Mouse (Mus musculus): Measurements from ENCODE around the gene Flrt2. TPM values are rescaled to one million over a fixed set of nuclear protein-coding genes. Genes with fewer than 3 reads are reported as not detected.

Flrt2 gene
- polyA plus RNA-seq, 1 experiment: not detected

GRCm38 (mm10) chr12:95692948-95693650 is 1.1 kb downstream of the Flrt2 start:
- WGBS: 28% methylated on average over 13 of the region's 13 CpGs
- Histone ChIP-seq H3K27ac (ENCODE audit: insufficient read depth, low read depth, low read length) (no peak overlapping the region), H3K4me3 (ENCODE audit: insufficient read depth, low read depth, low read length) (peak overlapping the region; percentile 43), H3K4me1 (ENCODE audit: control insufficient read depth, insufficient read depth, low read length) (peaks cover 19% of the 10 kb centered on the region)
- TF ChIP-seq POLR2A (IDR thresholded peaks at IDR 0.05; ENCODE audit: insufficient read depth, low read depth, low read length) (no peak), CTCF (IDR thresholded peaks at IDR 0.05; ENCODE audit: insufficient read depth, low read depth, low read length) (no peak)

GRCm38 (mm10) chr12:95693651-95694471 is 1.8 kb downstream of the Flrt2 start:
- TF ChIP-seq CTCF (IDR thresholded peaks at IDR 0.05; ENCODE audit: insufficient read depth, low read depth, low read length) (peak; percentile 46; the same call in 1 of the 2 replicates), POLR2A (IDR thresholded peaks at IDR 0.05; ENCODE audit: insufficient read depth, low read depth, low read length) (no peak)
- peaks cover 19% of the 10 kb centered on the region for H3K4me1 ChIP-seq (ENCODE audit: control insufficient read depth, insufficient read depth, low read length)
- peak overlapping the region; percentile 43 for H3K4me3 ChIP-seq (ENCODE audit: insufficient read depth, low read depth, low read length)
- 0 out of 2 replicates have a peak overlapping the region, but pooled peaks have one; percentile 11 for H3K27ac ChIP-seq (ENCODE audit: insufficient read depth, low read depth, low read length)
- 4% methylated on average over 28 of the region's 28 CpGs for WGBS

GRCm38 (mm10) chr12:95694507-95694906 is 2.5 kb downstream of the Flrt2 start:
- H3K4me1 ChIP-seq (ENCODE audit: control insufficient read depth, insufficient read depth, low read length): peaks cover 19% of the 10 kb centered on the region
- TF ChIP-seq POLR2A (IDR thresholded peaks at IDR 0.05; ENCODE audit: insufficient read depth, low read depth, low read length): no peak
- TF ChIP-seq CTCF (IDR thresholded peaks at IDR 0.05; ENCODE audit: insufficient read depth, low read depth, low read length): no peak
- 0 out of 2 replicates have a peak overlapping the region, but pooled peaks have one; percentile 40 for H3K27ac ChIP-seq (ENCODE audit: insufficient read depth, low read depth, low read length)
- WGBS: under 1% methylated on average over 8 of the region's 8 CpGs
- H3K4me3 ChIP-seq (ENCODE audit: insufficient read depth, low read depth, low read length): peak overlapping the region; percentile 93

GRCm38 (mm10) chr12:95694991-95695833 is 3.2 kb downstream of the Flrt2 start:
- Histone ChIP-seq H3K27ac (ENCODE audit: insufficient read depth, low read depth, low read length) (peak overlapping the region; percentile 78; the same call in 1 of the 2 replicates), H3K4me1 (ENCODE audit: control insufficient read depth, insufficient read depth, low read length) (peaks cover 19% of the 10 kb centered on the region), H3K4me3 (ENCODE audit: insufficient read depth, low read depth, low read length) (peak overlapping the region; percentile 93)
- WGBS: under 1% methylated on average over 67 of the region's 68 CpGs
- TF ChIP-seq CTCF (IDR thresholded peaks at IDR 0.05; ENCODE audit: insufficient read depth, low read depth, low read length) (no peak), POLR2A (IDR thresholded peaks at IDR 0.05; ENCODE audit: insufficient read depth, low read depth, low read length) (peak; percentile 41)

- 2% methylated on average over 22 of the region's 28 CpGs for WGBS
- Histone ChIP-seq H3K4me1 (ENCODE audit: control insufficient read depth, insufficient read depth, low read length) (peaks cover 19% of the 10 kb centered on the region), H3K27ac (ENCODE audit: insufficient read depth, low read depth, low read length) (peak overlapping the region; percentile 78; the same call in 1 of the 2 replicates), H3K4me3 (ENCODE audit: insufficient read depth, low read depth, low read length) (peak overlapping the region; percentile 93)
- TF ChIP-seq CTCF (IDR thresholded peaks at IDR 0.05; ENCODE audit: insufficient read depth, low read depth, low read length) (no peak), POLR2A (IDR thresholded peaks at IDR 0.05; ENCODE audit: insufficient read depth, low read depth, low read length) (no peak)
Measured at GRCm38 (mm10) chr12:95695834-95696521, 4.0 kb downstream of the Flrt2 start.

GRCm38 (mm10) chr12:95696522-95697025 is 4.5 kb downstream of the Flrt2 start:
- TF ChIP-seq CTCF (IDR thresholded peaks at IDR 0.05; ENCODE audit: insufficient read depth, low read depth, low read length) (no peak), POLR2A (IDR thresholded peaks at IDR 0.05; ENCODE audit: insufficient read depth, low read depth, low read length) (no peak)
- WGBS: 22% methylated on average over 6 of the region's 6 CpGs
- Histone ChIP-seq H3K4me3 (ENCODE audit: insufficient read depth, low read depth, low read length) (peak overlapping the region; percentile 93), H3K4me1 (ENCODE audit: control insufficient read depth, insufficient read depth, low read length) (peaks cover 19% of the 10 kb centered on the region), H3K27ac (ENCODE audit: insufficient read depth, low read depth, low read length) (no peak overlapping the region)

- Histone ChIP-seq H3K4me1 (ENCODE audit: control insufficient read depth, insufficient read depth, low read length) (peaks cover 7% of the 10 kb centered on the region; the same call in 1 of the 2 replicates), H3K4me3 (ENCODE audit: insufficient read depth, low read depth, low read length) (no peak overlapping the region), H3K27ac (ENCODE audit: insufficient read depth, low read depth, low read length) (no peak overlapping the region)
- 77% methylated on average over 1 of the region's 1 CpGs for WGBS
- TF ChIP-seq POLR2A (IDR thresholded peaks at IDR 0.05; ENCODE audit: insufficient read depth, low read depth, low read length): no peak
- TF ChIP-seq CTCF (IDR thresholded peaks at IDR 0.05; ENCODE audit: insufficient read depth, low read depth, low read length): no peak
Measured at GRCm38 (mm10) chr12:95698556-95698955, 6.5 kb downstream of the Flrt2 start.

- Histone ChIP-seq H3K27ac (ENCODE audit: insufficient read depth, low read depth, low read length) (no peak overlapping the region), H3K4me1 (ENCODE audit: control insufficient read depth, insufficient read depth, low read length) (no peaks in the 10 kb centered on the region), H3K4me3 (ENCODE audit: insufficient read depth, low read depth, low read length) (no peak overlapping the region)
- TF ChIP-seq POLR2A (IDR thresholded peaks at IDR 0.05; ENCODE audit: insufficient read depth, low read depth, low read length) (no peak), CTCF (IDR thresholded peaks at IDR 0.05; ENCODE audit: insufficient read depth, low read depth, low read length) (no peak)
- WGBS: 77% methylated on average over 2 of the region's 2 CpGs
Measured at GRCm38 (mm10) chr12:95700746-95701145, 8.7 kb downstream of the Flrt2 start.
